Mouse (Mus musculus) forebrain, postnatal 0 days (tissue): ENCODE data around the gene Zcchc4. TPM values are rescaled to one million over a fixed set of nuclear protein-coding genes. Genes with fewer than 3 reads are reported as not detected.

Experiments used
- ATAC-seq: fragments of 200-750 bp; cut with Nextera tagmentation; 2 replicates; pipeline ENCODE4 v1.8.0; 2017; ENCODE audit warnings: mild to moderate bottlenecking, moderate library complexity
- DNase-seq: peaks from one replicate; pipeline ENCODE4 v3.0.0-alpha.2; 2015
- H3K27ac ChIP-seq: fragments of 300-500 bp; sonication (generic); 2 replicates; pipeline ENCODE4 v1.5.1; 2014; ENCODE audit warnings: low read depth, mild to moderate bottlenecking, antibody characterized with exemption, low read length, moderate library complexity, mixed read lengths
- H3K27me3 ChIP-seq: fragments of 300-500 bp; sonication (generic); 2 replicates; pipeline ENCODE4 v1.6.1; 2014; ENCODE audit warnings: mild to moderate bottlenecking, low read length, mixed read lengths; ENCODE audit not compliant: insufficient read depth
- H3K36me3 ChIP-seq: fragments of 300-500 bp; sonication (generic); 2 replicates; pipeline ENCODE4 v1.6.1; 2014; ENCODE audit warnings: mild to moderate bottlenecking, moderate library complexity; ENCODE audit not compliant: insufficient read depth
- H3K4me1 ChIP-seq: fragments of 300-500 bp; sonication (generic); 2 replicates; pipeline ENCODE4 v1.6.1; 2014; ENCODE audit warnings: antibody characterized with exemption; ENCODE audit not compliant: insufficient read depth
- H3K4me2 ChIP-seq: fragments of 300-500 bp; sonication (generic); 2 replicates; pipeline ENCODE4 v1.6.1; 2014; ENCODE audit warnings: low read depth, mild to moderate bottlenecking, moderate library complexity
- H3K4me3 ChIP-seq: fragments of 300-500 bp; sonication (generic); 2 replicates; pipeline ENCODE4 v1.5.1; 2014; ENCODE audit warnings: low read depth, low read length, mixed read lengths
- H3K9ac ChIP-seq: fragments of 300-500 bp; sonication (generic); 2 replicates; pipeline ENCODE4 v1.6.1; 2014; ENCODE audit warnings: mild to moderate bottlenecking
- H3K9me3 ChIP-seq: fragments of 300-500 bp; sonication (generic); 2 replicates; pipeline ENCODE4 v1.6.1; 2016; ENCODE audit warnings: low read length
- CTCF ChIP-seq: sonication (generic); IDR thresholded peaks from 2 replicates; pipeline ENCODE4 v1.5.1; 2016; ENCODE audit warnings: antibody characterized with exemption, control low read depth, low read depth
- WGBS: fragments of 180-500 bp; shearing (Covaris S2); extraction: QIAGEN DNeasy Blood & Tissue Kit; methylation state at CpG from one replicate; pipeline ENCODE4 v1.1.7; 2014; 5-methylcytosine and 5-hydroxymethylcytosine counted together
- polyA plus RNA-seq: library from polyadenylated mRNA; unstranded; fragments of >200 nt; fragmentation: Nextera tagmentation; extraction: Ambion mirVana; gene quantifications from 2 replicates; pipeline ENCODE4 v1.2.1, GENCODE M21; 2015
- total RNA-seq: library from RNA; depleted of rRNA; stranded (reverse); fragments of >200 nt; gene quantifications from 2 replicates; pipeline ENCODE4 v1.2.3, GENCODE M21; 2014

Zcchc4 gene
- total and polyA plus RNA-seq, 2 experiments from 2014 or later = 6.8 to 11.0 TPM

DNA sequence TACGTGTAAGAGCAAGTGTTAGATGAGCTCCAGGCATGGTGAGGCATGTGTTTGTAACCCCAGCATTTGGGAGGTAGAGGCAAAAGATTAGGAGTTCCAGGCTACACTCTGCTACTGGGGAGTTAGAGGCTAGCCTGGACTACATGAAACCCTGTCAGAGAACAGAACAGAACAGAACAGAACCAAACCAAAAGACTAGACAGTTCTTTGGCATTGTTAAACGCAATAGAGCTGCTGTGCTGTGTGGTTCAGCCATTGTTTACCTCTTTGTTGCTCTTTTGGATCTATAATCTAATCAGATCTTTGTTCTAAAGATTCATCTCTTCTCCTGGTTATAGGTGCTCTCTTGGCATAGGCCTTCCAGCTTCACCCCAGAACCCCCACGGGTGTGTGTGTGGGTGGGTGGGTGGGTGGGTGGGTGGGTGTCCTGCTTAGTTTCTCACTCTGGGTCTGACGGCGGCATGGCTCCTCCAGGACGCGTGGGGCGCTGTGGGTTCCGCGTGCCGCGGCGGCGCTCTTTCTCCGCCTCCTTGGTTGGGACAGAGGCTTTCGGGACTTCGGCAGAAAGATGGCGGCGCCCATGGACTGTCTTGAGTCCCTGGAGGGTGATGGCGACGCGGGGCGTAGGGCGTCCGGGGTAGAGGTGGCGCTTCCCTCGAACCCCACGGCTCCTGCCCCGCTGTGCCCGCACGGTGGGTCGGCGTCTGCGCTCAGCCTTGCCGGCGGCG is 7.5 kb downstream of the Zcchc4 start:
- Histone ChIP-seq H3K4me3 (peak overlapping the region; percentile 92), H3K27ac (peak overlapping the region; percentile 86)

DNA sequence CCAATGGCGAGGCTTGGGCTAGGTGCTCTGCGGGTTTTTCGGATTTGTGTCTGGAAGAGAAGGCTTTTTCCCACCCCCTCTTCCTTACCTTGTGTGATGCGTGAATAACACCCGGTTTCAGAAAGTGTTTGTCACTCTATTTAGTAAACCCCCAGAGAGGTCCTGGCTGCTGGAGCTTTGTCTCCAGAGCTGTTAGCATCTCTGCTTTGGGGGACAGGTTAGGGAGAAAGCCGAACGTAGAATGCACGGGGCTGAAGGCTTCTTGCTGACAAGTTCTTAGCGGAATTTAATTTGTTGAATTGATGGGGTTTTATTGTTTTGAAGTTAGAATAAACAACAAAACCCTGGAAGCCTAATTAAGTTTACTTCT is 8.0 kb downstream of the Zcchc4 start:
- TF ChIP-seq CTCF = no peak
- H3K27ac ChIP-seq = peak overlapping the region; percentile 86
- H3K4me3 ChIP-seq = peak overlapping the region; percentile 92
- DNase-seq (no peak), ATAC-seq (peak; percentile 72)
- no peaks in the 10 kb centered on the region for H3K9me3 ChIP-seq
- 0 out of 2 replicates have a peak, but pooled peaks cover 5% of the 10 kb centered on the region for H3K36me3 ChIP-seq
- H3K4me1 ChIP-seq = no peaks in the 10 kb centered on the region
- under 1% methylated on average over 9 of the region's 9 CpGs for WGBS
- no peaks in the 10 kb centered on the region for H3K27me3 ChIP-seq
- H3K4me2 ChIP-seq = peak overlapping the region; percentile 69
- peak overlapping the region; percentile 82 for H3K9ac ChIP-seq

More for the DNA sequence above, 7.5 kb downstream of the Zcchc4 start:
- no peaks in the 10 kb centered on the region for H3K4me1 ChIP-seq
- peak; percentile 83 for TF ChIP-seq CTCF
- peak; percentile 99 for ATAC-seq
- peak overlapping the region; percentile 82 for H3K9ac ChIP-seq
- DNase-seq = peak; percentile 94
- H3K4me2 ChIP-seq = peak overlapping the region; percentile 69
- WGBS = 4% methylated on average over 37 of the region's 37 CpGs
- H3K9me3 ChIP-seq = no peaks in the 10 kb centered on the region
- 0 out of 2 replicates have a peak, but pooled peaks cover 5% of the 10 kb centered on the region for H3K36me3 ChIP-seq
- H3K27me3 ChIP-seq = no peaks in the 10 kb centered on the region

DNA sequence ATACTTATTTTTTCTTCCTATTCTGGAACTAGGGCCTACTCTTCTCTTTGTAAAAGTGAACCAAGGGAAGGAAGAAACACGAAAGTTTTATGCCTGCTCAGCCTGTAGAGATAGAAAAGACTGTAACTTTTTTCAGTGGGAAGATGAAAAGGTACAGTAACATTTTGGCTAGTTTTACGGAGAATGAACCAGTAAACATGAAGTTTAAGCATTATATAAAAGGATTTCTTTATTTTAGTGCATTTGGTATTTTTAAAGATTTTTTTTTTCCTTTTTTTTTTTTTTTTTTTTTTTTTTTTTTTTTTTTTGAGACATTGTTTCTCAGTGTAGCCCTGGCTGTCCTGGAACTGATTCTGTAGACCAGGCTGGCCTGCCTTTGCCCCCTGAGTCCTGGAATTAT is 8.7 kb downstream of the Zcchc4 start:
- H3K27ac ChIP-seq = no peak overlapping the region
- H3K9ac ChIP-seq = no peak overlapping the region
- WGBS = 70% methylated on average over 2 of the region's 2 CpGs
- 0 out of 2 replicates have a peak, but pooled peaks cover 8% of the 10 kb centered on the region for H3K36me3 ChIP-seq
- H3K4me3 ChIP-seq = no peak overlapping the region
- ATAC-seq (no peak), DNase-seq (no peak)
- no peak for TF ChIP-seq CTCF
- peak overlapping the region; percentile 69; the same call in 1 of the 2 replicates for H3K4me2 ChIP-seq
- H3K9me3 ChIP-seq = no peaks in the 10 kb centered on the region
- no peaks in the 10 kb centered on the region for H3K4me1 ChIP-seq
- no peaks in the 10 kb centered on the region for H3K27me3 ChIP-seq

DNA sequence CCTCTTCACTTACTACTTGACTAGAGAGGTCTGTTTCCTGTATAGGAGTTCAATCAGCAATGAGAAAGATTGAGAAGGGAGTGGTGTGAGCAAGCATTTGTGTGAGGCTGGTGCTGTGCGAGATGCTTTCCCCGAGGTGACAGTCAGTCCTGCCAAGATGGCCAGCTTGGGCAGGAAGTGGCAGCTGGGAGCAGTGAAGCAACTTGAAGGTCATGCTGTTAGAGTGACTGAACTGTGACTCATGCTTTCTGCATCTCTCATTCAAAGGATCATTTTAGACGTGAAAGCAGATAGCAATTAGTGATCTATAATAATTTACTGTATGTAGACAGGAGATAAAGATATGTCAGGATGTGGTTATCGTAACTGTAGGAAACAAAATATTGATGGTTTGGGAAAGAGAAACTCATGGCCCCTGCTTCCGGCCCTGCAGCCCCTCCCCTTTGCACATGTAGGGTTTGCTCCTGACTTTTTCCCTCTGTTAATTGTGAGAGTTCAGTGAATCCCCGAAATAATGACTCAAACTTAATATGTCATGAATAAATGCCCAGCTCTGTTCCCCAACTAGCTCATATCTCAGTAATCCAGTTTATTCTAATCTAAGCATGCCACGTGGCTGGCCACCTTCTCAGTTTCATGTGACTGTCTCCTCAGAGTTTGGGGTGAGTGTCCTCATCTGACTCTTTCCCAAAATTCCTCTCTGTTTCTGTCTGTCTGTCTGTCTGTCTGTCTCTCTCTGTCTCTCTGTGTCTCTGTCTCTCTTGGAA is 11.5 kb downstream of the Zcchc4 start:
- H3K27ac ChIP-seq = no peak overlapping the region
- DNase-seq (no peak), ATAC-seq (no peak)
- H3K9me3 ChIP-seq = no peaks in the 10 kb centered on the region
- 93% methylated on average over 7 of the region's 7 CpGs for WGBS
- TF ChIP-seq CTCF = no peak
- 0 out of 2 replicates have a peak, but pooled peaks cover 8% of the 10 kb centered on the region for H3K36me3 ChIP-seq
- no peaks in the 10 kb centered on the region for H3K27me3 ChIP-seq
- no peak overlapping the region for H3K4me3 ChIP-seq
- H3K4me2 ChIP-seq = no peak overlapping the region
- H3K4me1 ChIP-seq = no peaks in the 10 kb centered on the region
- no peak overlapping the region for H3K9ac ChIP-seq

DNA sequence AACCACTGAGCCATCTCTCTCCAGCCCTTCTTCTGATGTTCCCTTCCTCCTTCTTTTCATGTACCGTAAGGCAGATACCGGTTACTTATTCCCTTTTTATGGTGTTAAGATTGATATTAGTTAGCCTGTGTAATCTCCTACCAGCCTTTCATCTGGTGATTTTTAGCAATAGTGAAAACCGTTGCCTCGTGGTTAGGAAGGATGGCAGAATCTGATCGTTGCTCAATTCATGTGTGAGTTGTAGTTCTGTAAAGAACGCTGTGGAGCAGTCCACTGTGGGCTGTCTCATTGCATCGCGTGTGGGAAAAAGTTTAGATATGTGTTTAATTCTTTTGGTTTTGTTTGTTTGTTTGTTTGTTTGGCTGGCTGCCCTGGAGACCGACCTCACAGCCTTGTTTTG is 18.0 kb downstream of the Zcchc4 start:
- Histone ChIP-seq H3K27me3 (no peaks in the 10 kb centered on the region), H3K9me3 (no peaks in the 10 kb centered on the region), H3K4me2 (no peak overlapping the region), H3K9ac (no peak overlapping the region), H3K27ac (no peak overlapping the region), H3K36me3 (peaks cover 26% of the 10 kb centered on the region), H3K4me3 (no peak overlapping the region), H3K4me1 (no peaks in the 10 kb centered on the region)
- WGBS = 93% methylated on average over 9 of the region's 9 CpGs
- ATAC-seq (no peak), DNase-seq (no peak)
- TF ChIP-seq CTCF = no peak

DNA sequence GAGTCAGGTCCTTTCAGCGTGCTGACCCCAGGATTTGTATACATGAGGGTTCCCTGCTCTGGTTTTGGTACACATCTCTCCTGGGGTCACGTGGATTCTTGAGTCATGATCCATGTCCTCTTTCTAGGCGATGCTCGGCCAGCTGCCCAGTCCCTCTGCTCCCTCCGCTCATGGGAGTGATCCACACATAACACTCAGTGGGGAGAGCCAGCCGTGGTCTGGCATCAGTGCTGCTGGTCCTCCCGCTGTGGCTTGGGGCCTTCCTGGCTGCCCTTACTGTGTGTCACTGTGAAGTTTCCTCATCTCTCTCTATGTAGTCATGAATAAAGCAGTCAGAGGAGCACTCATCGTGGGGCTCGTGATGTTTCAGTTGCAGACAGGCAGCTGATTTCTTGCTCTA is 18.9 kb downstream of the Zcchc4 start:
- Histone ChIP-seq H3K4me3 (no peak overlapping the region), H3K27me3 (no peaks in the 10 kb centered on the region), H3K9me3 (no peaks in the 10 kb centered on the region), H3K27ac (no peak overlapping the region), H3K9ac (no peak overlapping the region), H3K4me1 (no peaks in the 10 kb centered on the region), H3K36me3 (peaks cover 23% of the 10 kb centered on the region), H3K4me2 (no peak overlapping the region)
- no peak for ATAC-seq
- no peak for DNase-seq
- 91% methylated on average over 9 of the region's 9 CpGs for WGBS
- TF ChIP-seq CTCF = no peak
